Mouse (Mus musculus) gastrocnemius, adult 18-20 months (tissue): Measurements from ENCODE around the gene Hepacam. TPM values are rescaled to one million over a fixed set of nuclear protein-coding genes. Genes with fewer than 3 reads are reported as not detected.

Experiments
- DNase-seq: peaks from one replicate; pipeline ENCODE4 v3.0.0; 2021; ENCODE audit warnings: low spot score
- total RNA-seq, 2 experiments: library from RNA; stranded (reverse); gene quantifications; 2 replicates each; pipeline ENCODE4 v1.2.3; 2021

Hepacam gene
- total RNA-seq, 2 experiments from 2014 or later = 0.11 to 0.17 TPM

- DNase-seq = no peak
Measured at GRCm38 (mm10) chr9:37433823-37434560, 66.8 kb downstream of the Hepacam start.

- DNase-seq = no peak
Measured at GRCm38 (mm10) chr9:37434932-37435331, 67.8 kb downstream of the Hepacam start.

DNA sequence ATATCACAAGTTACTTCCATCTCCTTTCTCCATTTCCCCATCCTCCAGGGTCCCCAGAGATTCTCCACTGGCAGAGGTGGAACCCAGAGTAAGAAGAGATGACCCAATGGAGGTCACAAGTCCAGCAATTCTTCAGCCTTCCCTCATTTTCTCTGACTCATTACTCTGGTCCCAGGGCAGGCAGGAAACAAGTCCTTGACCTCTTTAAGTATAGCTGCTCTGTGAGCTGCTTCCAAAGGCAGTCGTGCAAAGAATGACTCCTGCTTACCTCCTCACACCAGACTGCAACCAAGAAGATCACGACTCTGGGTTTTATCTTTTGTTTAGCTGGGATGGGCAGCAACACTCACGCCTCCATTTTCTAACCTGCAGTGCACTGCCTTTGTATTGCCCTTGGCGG is 68.5 kb downstream of the Hepacam start:
- DNase-seq = no peak

Other genes starting within 250 kb of the Hepacam start
- 10 to 100 TPM; 39.5 to 42.9 TPM for gene Pknox2, start 219.9 kb upstream of the Hepacam start, total RNA-seq
- gene Tmem218, start 159.1 kb upstream of the Hepacam start, total RNA-seq = 1 to 10 TPM; 2.6 to 3.1 TPM
- under 1 TPM; 0.30 to 0.62 TPM for gene Slc37a2, start 111.6 kb upstream of the Hepacam start, total RNA-seq
- gene Ccdc15, start 18.9 kb upstream of the Hepacam start, total RNA-seq = 1 to 10 TPM; 1.5 TPM
- 10 to 100 TPM in 1 of 2 experiments, 1 to 10 TPM in 1; 6.4 to 10.1 TPM for gene Robo4, start 34.5 kb downstream of the Hepacam start, total RNA-seq
- not detected for gene Robo3, start 65.9 kb downstream of the Hepacam start, total RNA-seq
- gene Msantd2, start 122.0 kb downstream of the Hepacam start, total RNA-seq = 1 to 10 TPM; 3.2 to 5.5 TPM
- gene Esam, start 160.7 kb downstream of the Hepacam start, total RNA-seq = 10 to 100 TPM; 17.9 to 18.5 TPM
- gene Vsig2, start 171.9 kb downstream of the Hepacam start, total RNA-seq = under 1 TPM; 0.55 to 0.85 TPM
- under 1 TPM; 0.34 to 0.57 TPM for gene Nrgn, start 185.6 kb downstream of the Hepacam start, total RNA-seq
- gene Siae, start 188.3 kb downstream of the Hepacam start, total RNA-seq = 1 to 10 TPM; 3.3 to 4.0 TPM
- 1 to 10 TPM; 2.8 to 3.5 TPM for gene Spa17, start 246.4 kb downstream of the Hepacam start, total RNA-seq